Mouse (Mus musculus) intestine, postnatal 0 days (tissue): ENCODE measurements around the gene Prr12. TPM values are rescaled to one million over a fixed set of nuclear protein-coding genes. Genes with fewer than 3 reads are reported as not detected.

Experiments
- ATAC-seq: fragments of 200-750 bp; cut with Nextera tagmentation; 2 replicates; pipeline ENCODE4 v1.8.0; 2017; ENCODE audit warnings: mild to moderate bottlenecking, moderate TSS enrichment, moderate library complexity
- H3K27ac ChIP-seq: fragments of 300-500 bp; sonication (generic); 2 replicates; pipeline ENCODE4 v1.5.1; 2014; ENCODE audit warnings: mild to moderate bottlenecking, low read depth, low read length, moderate library complexity
- H3K27me3 ChIP-seq: fragments of 300-500 bp; sonication (generic); replicated peaks from 2 replicates; pipeline ENCODE4 v1.6.1; 2014; ENCODE audit warnings: low read length, mixed read lengths; ENCODE audit not compliant: control insufficient read depth, insufficient read depth
- H3K36me3 ChIP-seq: fragments of 300-500 bp; sonication (generic); 2 replicates; pipeline ENCODE4 v1.6.1; 2014; ENCODE audit warnings: mild to moderate bottlenecking, moderate library complexity; ENCODE audit not compliant: control insufficient read depth, insufficient read depth
- H3K4me1 ChIP-seq: fragments of 300-500 bp; sonication (generic); replicated peaks from 2 replicates; pipeline ENCODE4 v1.6.1; 2014; ENCODE audit warnings: antibody characterized with exemption, low read length, mixed read lengths; ENCODE audit not compliant: control insufficient read depth, insufficient read depth
- H3K4me2 ChIP-seq: fragments of 300-500 bp; sonication (generic); replicated peaks from 2 replicates; pipeline ENCODE4 v1.6.1; 2014; ENCODE audit warnings: low read depth, mild to moderate bottlenecking, moderate library complexity
- H3K4me3 ChIP-seq: fragments of 300-500 bp; sonication (generic); 2 replicates; pipeline ENCODE4 v1.5.1; 2014; ENCODE audit warnings: low read depth, low read length
- H3K9ac ChIP-seq: fragments of 300-500 bp; sonication (generic); 2 replicates; pipeline ENCODE4 v1.6.1; 2014; ENCODE audit warnings: mild to moderate bottlenecking, low read depth, low read length
- H3K9me3 ChIP-seq: fragments of 300-500 bp; sonication (generic); 2 replicates; pipeline ENCODE4 v1.6.1; 2016; ENCODE audit warnings: mixed run types; ENCODE audit not compliant: control insufficient read depth
- CTCF ChIP-seq: sonication (generic); IDR thresholded peaks from 2 replicates; pipeline ENCODE4 v1.5.1; 2016; ENCODE audit warnings: low read depth, mild to moderate bottlenecking, control low read depth, antibody characterized with exemption, moderate library complexity
- WGBS: fragments of 180-500 bp; shearing (Covaris S2); extraction: QIAGEN DNeasy Blood & Tissue Kit; methylation state at CpG from one replicate; pipeline ENCODE4 v1.1.7; 2014; 5-methylcytosine and 5-hydroxymethylcytosine counted together
- polyA plus RNA-seq: library from polyadenylated mRNA; unstranded; fragments of >200 nt; fragmentation: Nextera tagmentation; extraction: Ambion mirVana; gene quantifications from 2 replicates; pipeline ENCODE4 v1.2.1, GENCODE M21; 2015

The Prr12 gene
- polyA plus RNA-seq, 1 experiment from 2014 or later = 2.4 TPM

- H3K36me3 ChIP-seq = peaks cover 97% of the 10 kb centered on the region
- no peak overlapping the region for H3K4me2 ChIP-seq
- TF ChIP-seq CTCF = no peak
- H3K4me1 ChIP-seq = no peaks in the 10 kb centered on the region
- no peak overlapping the region for H3K27ac ChIP-seq
- ATAC-seq = no peak
- no peaks in the 10 kb centered on the region for H3K27me3 ChIP-seq
- no peaks in the 10 kb centered on the region for H3K9me3 ChIP-seq
- 53% methylated on average over 3 of the region's 3 CpGs for WGBS
- H3K4me3 ChIP-seq = no peak overlapping the region
- H3K9ac ChIP-seq = no peak overlapping the region
These were observed 48.1 kb downstream of the Prr12 start for GRCm38 (mm10) chr7:45004546-45004945.

DNA sequence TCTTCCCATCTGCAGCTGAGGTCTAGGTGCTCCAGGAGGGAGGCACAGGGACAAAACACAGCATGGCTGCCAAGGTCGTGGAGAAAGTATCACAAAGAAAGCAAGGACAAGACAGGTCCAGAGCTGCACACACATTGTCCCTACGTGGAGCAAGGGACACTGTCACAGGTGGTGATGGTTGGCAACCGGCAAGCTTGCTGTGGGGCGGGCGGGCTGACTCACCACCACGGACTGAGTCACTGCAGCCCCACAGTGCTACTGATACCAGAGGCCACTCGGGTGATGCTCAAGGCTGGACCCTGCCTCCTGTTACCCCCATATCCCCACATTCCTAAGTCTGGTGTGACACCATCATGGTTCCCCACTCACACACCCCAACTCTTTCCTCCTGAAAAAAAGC is 50.2 kb downstream of the Prr12 start:
- ATAC-seq = no peak
- no peak overlapping the region for H3K9ac ChIP-seq
- no peaks in the 10 kb centered on the region for H3K4me1 ChIP-seq
- no peak overlapping the region for H3K4me3 ChIP-seq
- 75% methylated on average over 7 of the region's 7 CpGs for WGBS
- peaks cover 76% of the 10 kb centered on the region for H3K36me3 ChIP-seq
- H3K9me3 ChIP-seq = no peaks in the 10 kb centered on the region
- no peak overlapping the region for H3K4me2 ChIP-seq
- no peak overlapping the region for H3K27ac ChIP-seq
- H3K27me3 ChIP-seq = no peaks in the 10 kb centered on the region
- no peak for TF ChIP-seq CTCF

DNA sequence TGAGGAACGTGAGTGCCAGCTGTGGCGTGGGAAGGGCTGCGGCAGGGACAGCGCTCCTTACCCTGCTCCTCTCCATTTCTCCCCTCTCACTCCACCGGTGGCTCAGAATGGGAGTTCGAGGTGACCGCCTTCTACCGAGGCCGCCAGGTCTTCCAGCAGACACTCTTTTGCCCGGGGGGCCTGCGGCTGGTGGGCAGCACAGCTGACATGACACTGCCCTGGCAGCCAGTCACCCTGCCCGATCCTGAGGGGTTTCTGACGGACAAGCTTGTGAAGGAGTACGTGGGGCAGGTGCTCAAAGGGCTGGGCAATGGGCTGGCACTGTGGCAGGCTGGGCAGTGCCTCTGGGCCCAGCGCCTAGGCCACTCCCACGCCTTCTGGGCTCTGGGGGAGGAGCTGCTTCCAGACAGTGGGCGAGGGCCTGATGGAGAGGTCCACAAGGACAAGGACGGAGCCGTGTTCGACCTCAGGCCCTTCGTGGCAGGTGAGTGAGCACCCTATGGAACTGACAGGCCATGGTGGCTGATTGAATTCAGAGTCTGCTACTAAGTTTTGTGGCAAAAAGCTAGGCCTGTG is 52.1 kb downstream of the Prr12 start:
- 79% methylated on average over 21 of the region's 21 CpGs for WGBS
- 0 out of 2 replicates have a peak overlapping the region, but pooled peaks have one; percentile 28 for H3K27ac ChIP-seq

GRCm38 (mm10) chr7:44999753-45000152 is 52.9 kb downstream of the Prr12 start:
- Histone ChIP-seq H3K9me3 (no peaks in the 10 kb centered on the region), H3K36me3 (peaks cover 49% of the 10 kb centered on the region), H3K4me3 (no peak overlapping the region), H3K4me1 (0 out of 2 replicates have a peak, but pooled peaks cover 5% of the 10 kb centered on the region), H3K4me2 (no peak overlapping the region), H3K27ac (no peak overlapping the region), H3K9ac (no peak overlapping the region), H3K27me3 (no peaks in the 10 kb centered on the region)
- ATAC-seq = no peak
- 63% methylated on average over 11 of the region's 11 CpGs for WGBS
- no peak for TF ChIP-seq CTCF

More for the DNA sequence above, 52.1 kb downstream of the Prr12 start:
- no peak for TF ChIP-seq CTCF
- Histone ChIP-seq H3K9me3 (no peaks in the 10 kb centered on the region), H3K27me3 (no peaks in the 10 kb centered on the region), H3K4me2 (no peak overlapping the region), H3K9ac (no peak overlapping the region), H3K36me3 (peaks cover 58% of the 10 kb centered on the region), H3K4me3 (no peak overlapping the region), H3K4me1 (0 out of 2 replicates have a peak, but pooled peaks cover 5% of the 10 kb centered on the region)
- no peak for ATAC-seq

DNA sequence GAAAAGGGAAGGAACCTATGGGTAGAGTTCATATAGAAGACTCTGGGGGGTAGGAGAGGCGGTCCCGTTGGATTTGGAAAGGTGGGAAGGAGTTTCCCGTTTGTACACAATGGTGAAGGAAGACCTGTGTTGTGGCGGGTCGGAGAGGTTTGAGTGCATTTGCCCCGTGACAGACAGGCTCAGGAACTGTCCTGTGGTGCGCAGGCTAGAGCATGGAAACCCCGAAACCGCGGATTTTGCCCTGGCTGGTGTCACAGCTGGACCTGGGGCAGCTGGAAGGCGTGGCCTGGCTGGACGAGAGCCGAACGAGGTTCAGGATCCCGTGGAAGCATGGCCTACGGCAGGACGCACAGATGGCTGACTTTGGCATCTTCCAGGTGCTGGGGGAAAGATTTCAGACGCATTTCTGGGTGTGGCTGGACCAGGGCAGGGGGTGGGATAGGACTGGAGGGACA is 54.2 kb downstream of the Prr12 start, which contains the start of gene Bcl2l12:
Gene Bcl2l12 (minus strand): TSS at position 212 of the 455 bp plus-strand sequence.
- no peak for TF ChIP-seq CTCF
- Histone ChIP-seq H3K27ac (peak within 1 kb of the TSS; percentile 83), H3K27me3 (no peaks in the 10 kb centered on the region), H3K4me2 (peak within 1 kb of the TSS; percentile 78), H3K4me1 (0 out of 2 replicates have a peak, but pooled peaks cover 5% of the 10 kb centered on the region), H3K36me3 (peaks cover 46% of the 10 kb centered on the region), H3K4me3 (peak within 1 kb of the TSS; percentile 83), H3K9me3 (no peaks in the 10 kb centered on the region), H3K9ac (peak within 1 kb of the TSS; percentile 74)
- 2% methylated on average over 18 of the region's 18 CpGs for WGBS
- ATAC-seq = peak; percentile 0; the same call in 1 of the 2 replicates

DNA sequence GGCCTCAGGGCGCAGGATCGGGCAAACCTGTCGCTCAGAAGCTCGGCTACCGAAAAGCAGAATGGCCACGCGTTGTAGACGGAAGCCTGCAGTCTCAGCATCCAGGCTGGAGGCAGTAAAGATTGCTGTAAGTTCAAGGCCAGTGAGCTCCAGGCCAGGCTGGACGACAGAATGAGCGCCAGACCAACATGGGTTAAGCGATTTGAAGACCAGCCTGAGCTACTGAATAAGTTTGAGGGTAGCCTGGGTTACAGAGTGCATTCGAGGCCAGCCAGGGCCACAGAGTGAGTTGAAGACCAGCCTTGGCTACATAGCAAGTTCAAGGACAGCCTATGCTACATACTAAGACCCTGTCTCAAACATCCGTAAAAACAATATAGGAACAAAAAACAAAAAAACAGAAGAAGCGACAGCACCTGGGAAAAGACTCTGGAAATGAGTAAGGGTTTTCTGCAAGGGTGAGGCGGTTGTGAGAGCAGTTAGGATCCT is 54.7 kb downstream of the Prr12 start:
- peaks cover 43% of the 10 kb centered on the region for H3K36me3 ChIP-seq
- TF ChIP-seq CTCF = no peak
- peak overlapping the region; percentile 78 for H3K4me2 ChIP-seq
- peak overlapping the region; percentile 83 for H3K4me3 ChIP-seq
- no peaks in the 10 kb centered on the region for H3K27me3 ChIP-seq
- peak overlapping the region; percentile 83 for H3K27ac ChIP-seq
- ATAC-seq = no peak
- H3K9ac ChIP-seq = peak overlapping the region; percentile 74
- 1% methylated on average over 15 of the region's 15 CpGs for WGBS
- no peaks in the 10 kb centered on the region for H3K9me3 ChIP-seq
- 0 out of 2 replicates have a peak, but pooled peaks cover 5% of the 10 kb centered on the region for H3K4me1 ChIP-seq
